Mouse (Mus musculus) kidney, postnatal 0 days (tissue): ENCODE results near the gene H2afj. TPM values are rescaled to one million over a fixed set of nuclear protein-coding genes. Genes with fewer than 3 reads are reported as not detected.

Source experiments
- ATAC-seq: fragments of 200-750 bp; cut with Nextera tagmentation; replicated peaks from 2 replicates; pipeline ENCODE4 v1.8.0; 2017; ENCODE audit warnings: low read depth, moderate number of reproducible peaks, moderate TSS enrichment, moderate library complexity; ENCODE audit not compliant: low FRiP score
- DNase-seq: peaks from one replicate; pipeline ENCODE4 v3.0.0-alpha.2; 2016; ENCODE audit warnings: low spot score
- H3K27ac ChIP-seq: fragments of 300-500 bp; sonication (generic); 2 replicates; pipeline ENCODE4 v1.5.1; 2014; ENCODE audit warnings: mild to moderate bottlenecking
- H3K27me3 ChIP-seq: fragments of 300-500 bp; sonication (generic); 2 replicates; pipeline ENCODE4 v1.6.1; 2014; ENCODE audit warnings: low read length, mixed read lengths; ENCODE audit not compliant: insufficient read depth
- H3K36me3 ChIP-seq: fragments of 300-500 bp; sonication (generic); 2 replicates; pipeline ENCODE4 v1.6.1; 2014; ENCODE audit warnings: low read length, mixed read lengths; ENCODE audit not compliant: insufficient read depth
- H3K4me1 ChIP-seq: fragments of 300-500 bp; sonication (generic); replicated peaks from 2 replicates; pipeline ENCODE4 v1.6.1; 2014; ENCODE audit warnings: antibody characterized with exemption, low read length, mixed read lengths; ENCODE audit not compliant: insufficient read depth
- H3K4me2 ChIP-seq: fragments of 300-500 bp; sonication (generic); 2 replicates; pipeline ENCODE4 v1.6.1; 2014; ENCODE audit warnings: mild to moderate bottlenecking, low read length, moderate library complexity, mixed read lengths
- H3K4me3 ChIP-seq: fragments of 300-500 bp; sonication (generic); replicated peaks from 2 replicates; pipeline ENCODE4 v1.5.1; 2014; ENCODE audit warnings: low read depth, low read length
- H3K9ac ChIP-seq: fragments of 300-500 bp; sonication (generic); 2 replicates; pipeline ENCODE4 v1.6.1; 2014; ENCODE audit warnings: low read depth, low read length
- H3K9me3 ChIP-seq: fragments of 300-500 bp; sonication (generic); replicated peaks from 2 replicates; pipeline ENCODE4 v1.6.1; 2016; ENCODE audit warnings: low read length, inconsistent platforms, mixed read lengths
- CTCF ChIP-seq: IDR thresholded peaks from 2 replicates; pipeline ENCODE4 v1.5.1; 2016; ENCODE audit warnings: antibody characterized with exemption, low read depth, mild to moderate bottlenecking, moderate library complexity
- WGBS: fragments of 180-500 bp; shearing (Covaris S2); extraction: QIAGEN DNeasy Blood & Tissue Kit; methylation state at CpG from one replicate; pipeline ENCODE4 v1.1.7; 2014; 5-methylcytosine and 5-hydroxymethylcytosine counted together
- polyA plus RNA-seq: library from polyadenylated mRNA; unstranded; fragments of >200 nt; fragmentation: Nextera tagmentation; extraction: Ambion mirVana; gene quantifications from 2 replicates; pipeline ENCODE4 v1.2.1, GENCODE M21; 2015

Gene H2afj
- polyA plus RNA-seq, 1 experiment from 2014 or later: 180 TPM

GRCm38 (mm10) chr6:136800710-136801109 lies 7.3 kb upstream of the H2afj start:
- Histone ChIP-seq H3K4me3 (no peak overlapping the region), H3K4me1 (no peaks in the 10 kb centered on the region; the same call in 1 of the 2 replicates), H3K36me3 (no peaks in the 10 kb centered on the region), H3K27me3 (no peaks in the 10 kb centered on the region), H3K27ac (no peak overlapping the region), H3K4me2 (no peak overlapping the region), H3K9me3 (no peaks in the 10 kb centered on the region), H3K9ac (no peak overlapping the region)
- DNase-seq (no peak), ATAC-seq (no peak)
- WGBS: 91% methylated on average over 8 of the region's 8 CpGs
- no peak for TF ChIP-seq CTCF

- no peaks in the 10 kb centered on the region for H3K9me3 ChIP-seq
- no peak for TF ChIP-seq CTCF
- no peak overlapping the region for H3K4me3 ChIP-seq
- no peak overlapping the region for H3K27ac ChIP-seq
- H3K36me3 ChIP-seq: no peaks in the 10 kb centered on the region
- 81% methylated on average over 6 of the region's 6 CpGs for WGBS
- ATAC-seq (no peak), DNase-seq (no peak)
- no peaks in the 10 kb centered on the region; the same call in 1 of the 2 replicates for H3K4me1 ChIP-seq
- H3K9ac ChIP-seq: no peak overlapping the region
- H3K4me2 ChIP-seq: no peak overlapping the region
- H3K27me3 ChIP-seq: no peaks in the 10 kb centered on the region
Observed at GRCm38 (mm10) chr6:136801274-136801673, 6.8 kb upstream of the H2afj start.

GRCm38 (mm10) chr6:136803093-136803738 lies 4.8 kb upstream of the H2afj start:
- peak overlapping the region; percentile 70 for H3K4me2 ChIP-seq
- ATAC-seq (no peak), DNase-seq (no peak)
- TF ChIP-seq CTCF: no peak
- peak overlapping the region; percentile 98 for H3K27ac ChIP-seq
- WGBS: 13% methylated on average over 12 of the region's 12 CpGs
- H3K4me1 ChIP-seq: no peaks in the 10 kb centered on the region; the same call in 1 of the 2 replicates
- no peaks in the 10 kb centered on the region for H3K27me3 ChIP-seq
- no peaks in the 10 kb centered on the region for H3K9me3 ChIP-seq
- peak overlapping the region; percentile 64 for H3K4me3 ChIP-seq
- H3K36me3 ChIP-seq: no peaks in the 10 kb centered on the region
- H3K9ac ChIP-seq: peak overlapping the region; percentile 85

GRCm38 (mm10) chr6:136803739-136804633 lies 4.1 kb upstream of the H2afj start, which contains the start of gene Hist4h4:
Gene Hist4h4, minus strand, starts transcription at chr6:136804415.
- Histone ChIP-seq H3K9ac (peak within 1 kb of the TSS; percentile 85), H3K36me3 (no peaks in the 10 kb centered on the region), H3K4me3 (peak within 1 kb of the TSS; percentile 64), H3K9me3 (no peaks in the 10 kb centered on the region), H3K4me2 (peak within 1 kb of the TSS; percentile 70), H3K4me1 (peaks cover under 1% of the 10 kb centered on the region), H3K27me3 (no peaks in the 10 kb centered on the region), H3K27ac (peak within 1 kb of the TSS; percentile 98)
- TF ChIP-seq CTCF: no peak
- DNase-seq: peak; percentile 97
- under 1% methylated on average over 50 of the region's 50 CpGs for WGBS
- ATAC-seq: peak; percentile 56

- no peaks in the 10 kb centered on the region for H3K9me3 ChIP-seq
- H3K4me3 ChIP-seq: peak overlapping the region; percentile 64
- H3K36me3 ChIP-seq: no peaks in the 10 kb centered on the region
- H3K27ac ChIP-seq: peak overlapping the region; percentile 98
- 24% methylated on average over 9 of the region's 9 CpGs for WGBS
- ATAC-seq (no peak), DNase-seq (no peak)
- H3K4me1 ChIP-seq: peaks cover 7% of the 10 kb centered on the region
- no peaks in the 10 kb centered on the region for H3K27me3 ChIP-seq
- H3K4me2 ChIP-seq: peak overlapping the region; percentile 70
- no peak for TF ChIP-seq CTCF
- H3K9ac ChIP-seq: peak overlapping the region; percentile 45; the same call in 1 of the 2 replicates
Observed at GRCm38 (mm10) chr6:136804705-136805408, 3.2 kb upstream of the H2afj start.

- no peak overlapping the region for H3K4me3 ChIP-seq
- H3K9me3 ChIP-seq: no peaks in the 10 kb centered on the region
- DNase-seq (no peak), ATAC-seq (no peak)
- peaks cover 7% of the 10 kb centered on the region for H3K4me1 ChIP-seq
- TF ChIP-seq CTCF: no peak
- 79% methylated on average over 1 of the region's 1 CpGs for WGBS
- no peak overlapping the region for H3K27ac ChIP-seq
- no peaks in the 10 kb centered on the region for H3K36me3 ChIP-seq
- H3K27me3 ChIP-seq: no peaks in the 10 kb centered on the region
- H3K9ac ChIP-seq: no peak overlapping the region
- H3K4me2 ChIP-seq: no peak overlapping the region
Observed at GRCm38 (mm10) chr6:136805409-136805775, 2.7 kb upstream of the H2afj start.
